Mouse (Mus musculus): ENCODE data around the gene Gsg1l.

Gsg1l gene

DNA sequence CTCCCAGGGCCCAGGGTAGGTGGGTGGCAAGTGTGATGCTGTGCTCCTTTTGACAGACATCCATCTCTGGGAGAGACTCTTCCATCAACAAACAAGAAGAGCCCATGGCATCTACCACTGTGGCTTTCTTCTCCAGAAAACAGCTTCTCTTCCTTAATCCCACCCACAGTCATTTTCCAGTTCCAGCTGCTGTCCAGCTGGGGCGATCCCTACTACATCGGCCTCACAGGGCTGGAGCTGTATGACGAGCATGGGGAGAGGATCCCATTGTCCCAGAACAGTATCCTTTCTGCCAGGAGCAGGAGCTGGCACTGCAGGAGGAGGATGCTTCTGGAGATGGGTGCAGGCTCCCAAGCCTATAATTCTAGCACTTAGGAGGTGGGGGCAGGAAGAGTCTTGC lies 213.6 kb downstream of the Gsg1l start:
- DNase-seq (ENCODE audit: low spot score in 2 of 2): no peak

GRCm38 (mm10) chr7:125865234-125865633 lies 217.0 kb downstream of the Gsg1l start:
- no peak for DNase-seq (ENCODE audit: low spot score in 2 of 2)

DNA sequence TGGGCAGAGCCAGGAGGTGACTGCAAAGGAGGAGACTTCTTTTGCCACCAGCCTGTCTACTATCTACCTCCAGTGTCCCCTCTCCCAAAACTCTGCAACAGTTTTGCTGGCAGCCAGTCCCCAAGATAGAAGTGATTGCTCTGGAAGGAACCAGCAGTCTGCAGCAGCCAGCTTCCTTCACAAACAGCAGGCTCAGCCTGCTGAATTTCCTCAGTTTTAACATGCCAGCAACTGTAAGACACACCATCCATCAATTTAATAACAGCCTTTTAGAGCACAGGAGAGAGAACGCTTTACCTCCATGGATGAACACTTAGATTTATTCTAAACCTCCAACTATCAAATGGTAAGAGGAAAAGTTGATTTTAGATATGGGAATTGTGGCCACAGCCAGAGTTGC lies 218.2 kb downstream of the Gsg1l start:
- DNase-seq (ENCODE audit: low spot score in 2 of 2): no peak

DNA sequence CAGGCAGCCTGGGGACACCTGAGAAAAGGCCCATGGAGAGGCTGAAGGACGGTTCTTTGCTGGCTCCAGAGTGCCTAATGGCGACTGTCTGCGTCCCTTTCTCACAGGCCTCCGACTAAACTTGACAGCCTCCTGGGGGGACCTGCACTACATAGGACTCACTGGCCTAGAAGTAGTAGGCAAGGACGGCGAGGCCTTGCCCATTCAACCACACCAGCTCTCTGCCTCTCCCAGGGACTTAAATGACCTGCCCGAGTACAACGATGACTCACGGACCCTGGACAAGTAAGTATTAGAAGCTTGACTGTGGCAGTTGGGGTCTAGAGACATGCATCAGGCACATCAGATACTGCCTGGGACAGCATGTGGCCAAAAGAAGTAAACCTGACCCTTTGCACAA lies 221.8 kb downstream of the Gsg1l start:
- DNase-seq (ENCODE audit: low spot score in 2 of 2): no peak

- DNase-seq (ENCODE audit: low spot score in 2 of 2): no peak
Observed at GRCm38 (mm10) chr7:125859564-125859963, 222.6 kb downstream of the Gsg1l start.

DNA sequence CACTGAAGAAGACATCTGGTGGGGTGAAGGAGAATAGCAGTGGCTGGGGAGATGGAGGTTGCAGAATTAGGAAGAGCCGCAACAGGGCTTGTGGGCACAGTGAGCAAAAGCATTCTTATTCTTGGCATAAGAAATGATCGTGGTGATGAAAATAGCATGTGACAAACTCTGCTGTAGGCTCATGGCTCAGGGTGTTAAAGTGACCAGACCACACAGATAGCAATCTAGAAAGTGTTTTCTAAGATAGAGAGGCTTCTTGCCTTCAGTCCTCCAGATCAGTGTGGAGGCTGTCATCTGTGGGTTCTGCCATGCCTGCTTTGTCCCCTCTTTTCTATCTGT lies 234.7 kb downstream of the Gsg1l start:
- no peak for DNase-seq (ENCODE audit: low spot score in 2 of 2)

DNA sequence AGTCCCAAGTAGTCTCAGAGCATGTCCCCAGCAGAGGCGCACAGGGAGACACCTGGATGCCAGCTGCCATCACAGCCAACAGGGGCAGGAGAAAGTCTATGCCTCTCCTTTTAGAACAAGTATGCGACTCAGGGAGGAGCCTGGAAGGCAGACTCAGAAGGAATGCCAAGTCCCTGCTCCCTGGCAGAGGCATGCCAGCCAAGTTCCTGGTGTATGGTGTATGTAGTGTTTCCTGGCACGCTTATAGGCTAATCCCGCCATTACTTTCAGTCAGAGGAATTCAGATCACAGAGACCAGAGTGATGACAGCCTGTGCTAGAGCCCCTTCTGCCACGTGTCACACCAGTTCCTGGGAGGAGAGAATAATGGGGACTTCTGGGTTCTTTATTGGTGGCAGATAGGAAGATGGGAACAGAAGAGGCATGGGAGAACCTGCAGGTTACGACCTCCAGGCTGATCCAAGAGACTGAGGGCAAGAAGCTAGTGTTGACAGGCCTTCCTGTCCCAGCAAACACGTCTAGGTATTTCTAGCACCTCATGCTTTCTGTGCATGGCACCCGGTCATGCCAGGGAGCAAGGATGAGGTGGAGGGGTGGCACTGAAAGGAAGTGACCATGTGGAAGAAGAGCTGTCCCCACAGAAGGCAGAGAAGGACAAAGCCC lies 235.2 kb downstream of the Gsg1l start:
- DNase-seq (ENCODE audit: low spot score in 2 of 2): no peak

DNA sequence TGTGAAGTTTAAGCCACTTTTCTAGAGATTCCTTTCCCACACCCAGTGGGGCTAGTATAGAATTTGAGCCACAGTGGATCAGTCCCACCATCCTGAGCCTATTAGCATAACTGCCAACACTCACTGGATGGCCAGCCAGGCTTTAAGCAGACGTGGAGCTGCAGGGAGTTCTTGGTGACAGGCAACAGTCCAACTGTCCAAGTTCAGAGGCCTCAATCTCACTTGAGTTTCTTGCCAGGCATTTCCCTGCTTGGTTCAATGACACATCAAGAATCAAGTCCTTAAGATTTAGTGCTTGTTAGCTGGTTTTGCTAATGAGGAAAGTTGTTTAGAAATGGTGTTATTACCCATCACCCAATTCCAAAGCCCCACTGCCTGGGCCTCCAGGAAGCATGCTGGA lies 236.6 kb downstream of the Gsg1l start:
- no peak for DNase-seq (ENCODE audit: low spot score in 2 of 2)

GRCm38 (mm10) chr7:125838078-125838742 lies 244.0 kb downstream of the Gsg1l start:
- no peak for DNase-seq (ENCODE audit: low spot score in 2 of 2)

DNA sequence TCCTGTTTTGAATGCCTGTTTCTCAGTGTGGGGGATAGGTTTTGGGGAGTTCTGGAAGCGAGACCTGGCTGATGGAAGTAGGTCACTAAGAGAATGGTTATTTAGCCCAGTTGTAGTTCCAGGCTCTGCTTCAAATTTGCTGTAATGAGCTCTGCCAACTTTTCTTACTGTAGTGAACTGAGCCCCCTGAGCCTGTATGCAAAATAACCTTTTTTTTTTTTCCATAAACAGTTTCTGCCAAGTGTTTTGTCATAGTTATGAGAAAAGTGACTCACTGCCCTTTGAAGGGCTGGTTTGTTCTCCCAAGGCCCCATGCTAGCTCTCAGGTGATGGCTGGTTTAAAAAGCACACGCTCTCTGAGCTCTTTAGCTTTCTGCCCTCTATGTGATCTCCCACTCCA lies 248.7 kb downstream of the Gsg1l start:
- DNase-seq (ENCODE audit: low spot score in 2 of 2): no peak

DNA sequence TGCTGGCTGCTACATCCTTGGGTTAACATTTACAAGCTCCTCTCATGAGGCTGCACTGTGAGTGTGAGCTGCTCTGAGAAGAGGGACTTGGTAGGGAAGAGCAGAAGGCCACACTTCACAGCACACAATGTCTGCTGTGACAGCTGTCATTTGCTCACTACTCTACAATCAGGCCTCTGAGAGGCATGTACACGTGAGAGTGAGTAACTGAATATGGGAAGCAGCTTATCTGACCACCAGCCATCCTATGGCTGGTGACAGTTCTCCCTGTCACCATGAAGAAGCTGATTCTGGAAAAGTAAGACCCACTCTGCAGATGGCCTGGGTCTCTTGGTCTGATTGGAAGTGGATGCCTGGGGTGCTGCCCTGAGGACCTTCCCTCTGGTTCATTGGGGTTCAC lies 249.4 kb downstream of the Gsg1l start:
- no peak for DNase-seq (ENCODE audit: low spot score in 2 of 2)

DNA sequence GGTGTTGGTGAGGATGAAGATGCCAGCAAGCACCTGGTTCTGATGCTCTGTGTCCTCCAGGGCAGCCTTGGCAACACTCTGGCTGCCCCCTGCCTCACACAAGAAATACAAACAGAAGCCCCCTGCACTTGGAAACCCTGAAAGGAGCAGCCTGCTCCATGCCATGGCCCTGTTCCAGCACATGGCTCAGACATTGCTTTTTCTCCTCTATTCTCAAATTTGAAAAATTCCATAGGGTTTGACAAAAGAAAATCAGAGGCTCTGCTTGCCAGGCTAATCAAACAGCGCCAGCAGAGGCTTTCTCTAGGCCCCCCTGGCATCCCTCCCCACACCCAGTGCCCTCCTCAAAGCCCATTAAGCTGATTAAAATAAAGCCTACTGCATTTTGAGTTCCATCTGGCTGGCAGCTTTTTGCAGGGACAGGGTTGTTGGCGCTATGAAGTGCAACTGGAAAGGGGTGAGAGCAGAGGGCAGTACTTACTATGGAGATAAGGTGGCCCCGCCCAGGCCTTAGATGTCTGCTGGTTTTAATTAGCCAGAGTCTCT lies 253.0 kb downstream of the Gsg1l start:
- DNase-seq (ENCODE audit: low spot score in 2 of 2): no peak

GRCm38 (mm10) chr7:125828561-125828960 lies 253.7 kb downstream of the Gsg1l start:
- DNase-seq (ENCODE audit: low spot score in 2 of 2): no peak

Data from spleen, postnatal 14 days (tissue).